Mouse (Mus musculus): ENCODE data around the gene Ddx21.
A peak's percentile ranks its signal among the peaks of the same experiment; 100 is the strongest.

The Ddx21 gene

GRCm38 (mm10) chr10:62570126-62570871, 31.8 kb downstream of the Ddx21 start:
- DNase-seq (ENCODE audit: low spot score), result peak; percentile 72

GRCm38 (mm10) chr10:62568861-62569260, 33.2 kb downstream of the Ddx21 start:
- no peak for DNase-seq (ENCODE audit: low spot score)

- no peak for DNase-seq (ENCODE audit: low spot score)
Measured at GRCm38 (mm10) chr10:62557736-62558135, 44.3 kb downstream of the Ddx21 start.

GRCm38 (mm10) chr10:62556558-62556901, 45.6 kb downstream of the Ddx21 start:
- no peak for DNase-seq (ENCODE audit: low spot score)

GRCm38 (mm10) chr10:62555705-62556557, 46.1 kb downstream of the Ddx21 start:
- DNase-seq (ENCODE audit: low spot score), result no peak

GRCm38 (mm10) chr10:62553611-62554091, 48.4 kb downstream of the Ddx21 start:
- no peak for DNase-seq (ENCODE audit: low spot score)

- DNase-seq (ENCODE audit: low spot score), result no peak
Measured at GRCm38 (mm10) chr10:62550787-62551300, 51.2 kb downstream of the Ddx21 start.

- peak; percentile 49 for DNase-seq (ENCODE audit: low spot score)
Measured at GRCm38 (mm10) chr10:62549523-62550166, 52.4 kb downstream of the Ddx21 start.

- DNase-seq (ENCODE audit: low spot score), result no peak
Measured at GRCm38 (mm10) chr10:62546441-62546840, 55.6 kb downstream of the Ddx21 start.

- no peak for DNase-seq (ENCODE audit: low spot score)
Measured at GRCm38 (mm10) chr10:62545759-62546158, 56.3 kb downstream of the Ddx21 start.

- DNase-seq (ENCODE audit: low spot score), result no peak
Measured at GRCm38 (mm10) chr10:62544316-62544715, 57.8 kb downstream of the Ddx21 start.

GRCm38 (mm10) chr10:62543399-62543808, 58.7 kb downstream of the Ddx21 start:
- no peak for DNase-seq (ENCODE audit: low spot score)

- no peak for DNase-seq (ENCODE audit: low spot score)
Measured at GRCm38 (mm10) chr10:62542928-62543327, 59.2 kb downstream of the Ddx21 start.

GRCm38 (mm10) chr10:62542507-62542906, 59.6 kb downstream of the Ddx21 start:
- DNase-seq (ENCODE audit: low spot score), result no peak

GRCm38 (mm10) chr10:62541499-62541898, 60.6 kb downstream of the Ddx21 start:
- DNase-seq (ENCODE audit: low spot score), result no peak

GRCm38 (mm10) chr10:62540800-62541199, 61.3 kb downstream of the Ddx21 start:
- no peak for DNase-seq (ENCODE audit: low spot score)

- DNase-seq (ENCODE audit: low spot score), result no peak
Measured at GRCm38 (mm10) chr10:62534509-62534908, 67.6 kb downstream of the Ddx21 start.

GRCm38 (mm10) chr10:62532832-62533231, 69.2 kb downstream of the Ddx21 start:
- DNase-seq (ENCODE audit: low spot score), result no peak

Measured in yolk sac, embryonic 10.5 days (tissue).